Mouse (Mus musculus) CH12.LX (cell line): ENCODE results near the gene Morn5. TPM values are rescaled to one million over a fixed set of nuclear protein-coding genes. Genes with fewer than 3 reads are reported as not detected.

Source experiments
- DNase-seq: peaks from one replicate; pipeline ENCODE4 v3.0.0-alpha.2; 2013; ENCODE audit errors: extremely low read depth
- H3K27ac ChIP-seq: 2 replicates; pipeline ENCODE4 v1.5.1; 2012; ENCODE audit warnings: low read depth, mild to moderate bottlenecking, control low read depth, moderate library complexity; ENCODE audit not compliant: insufficient read depth
- H3K27me3 ChIP-seq: replicated peaks from 2 replicates; pipeline ENCODE3; 2012; ENCODE audit warnings: inconsistent platforms
- H3K36me3 ChIP-seq, 2 experiments: replicated peaks in 1 of 2; 2 replicates each; pipeline versions ENCODE3 to v1.6.1; 2012; ENCODE audit warnings: inconsistent platforms in 1 of 2, low read length in 1 of 2, mild to moderate bottlenecking in 1 of 2, mixed read lengths in 1 of 2, moderate library complexity in 1 of 2; ENCODE audit not compliant: control insufficient read depth in 1 of 2, insufficient read depth in 1 of 2
- H3K4me1 ChIP-seq, 2 experiments: 2 replicates each; pipeline ENCODE4 v1.6.1; 2012; ENCODE audit warnings: inconsistent platforms in 1 of 2, moderate library complexity in 1 of 2; ENCODE audit not compliant: insufficient read depth in 2 of 2, control insufficient read depth in 1 of 2
- H3K4me2 ChIP-seq: 2 replicates; pipeline ENCODE4 v1.6.1; 2012; ENCODE audit warnings: low read depth, mild to moderate bottlenecking, control low read depth; ENCODE audit not compliant: poor library complexity, insufficient read depth, severe bottlenecking
- H3K4me3 ChIP-seq, 3 experiments: fragments of 150-350 bp in 1 of 3; sonication (generic) in 1 of 3; replicated peaks in 1 of 3; 2 replicates each; pipeline versions ENCODE3 to v1.5.1; 2011 to 2012; ENCODE audit warnings: low read depth in 2 of 3, low read length in 2 of 3, mild to moderate bottlenecking in 2 of 3, moderate library complexity in 2 of 3, control low read depth in 1 of 3, improper control_type of control experiment in 1 of 3, inconsistent platforms in 1 of 3, mixed read lengths in 1 of 3; ENCODE audit not compliant: poor library complexity in 1 of 3
- H3K79me2 ChIP-seq: replicated peaks from 2 replicates; pipeline ENCODE4 v1.6.1; 2012; ENCODE audit warnings: mild to moderate bottlenecking, moderate library complexity; ENCODE audit not compliant: control insufficient read depth, poor library complexity, insufficient read depth, severe bottlenecking; ENCODE audit errors: extremely low read depth
- H3K9ac ChIP-seq: 2 replicates; pipeline ENCODE4 v1.6.1; 2012; ENCODE audit warnings: low read depth, mild to moderate bottlenecking, control low read depth, moderate library complexity; ENCODE audit not compliant: insufficient read depth
- H3K9me3 ChIP-seq: replicated peaks from 2 replicates; pipeline ENCODE3; 2012; ENCODE audit warnings: low read length, inconsistent platforms, mixed read lengths
- BHLHE40 ChIP-seq: IDR thresholded peaks from 2 replicates; pipeline ENCODE4 v1.6.1; 2011; ENCODE audit warnings: mild to moderate bottlenecking, low read depth, low read length, improper control_type of control experiment
- CHD2 ChIP-seq: IDR thresholded peaks from 2 replicates; pipeline ENCODE4 v1.6.1; 2011; ENCODE audit warnings: low read length, improper control_type of control experiment
- CTCF ChIP-seq, 2 experiments: IDR thresholded peaks in 1 of 2; conservative IDR thresholded peaks in 1 of 2; 2 replicates each; pipeline ENCODE4 v1.5.1; 2011 to 2012; ENCODE audit warnings: low read depth in 2 of 2, low read length in 2 of 2, improper control_type of control experiment in 1 of 2, inconsistent platforms in 1 of 2, mild to moderate bottlenecking in 1 of 2, moderate library complexity in 1 of 2
- E2F4 ChIP-seq: IDR thresholded peaks from 2 replicates; pipeline ENCODE4 v1.6.1; 2011; ENCODE audit warnings: low read depth, low read length, improper control_type of control experiment; ENCODE audit not compliant: insufficient replicate concordance
- EP300 ChIP-seq: IDR thresholded peaks from 2 replicates; pipeline ENCODE4 v1.6.1; 2011; ENCODE audit warnings: low read length, improper control_type of control experiment
- ETS1 ChIP-seq: conservative IDR thresholded peaks from 2 replicates; pipeline ENCODE4 v1.6.1; 2012; ENCODE audit warnings: low read depth, mild to moderate bottlenecking, inconsistent platforms, low read length, improper control_type of control experiment, moderate library complexity
- HCFC1 ChIP-seq: IDR thresholded peaks from 2 replicates; pipeline ENCODE4 v1.6.1; 2012; ENCODE audit warnings: low read depth, mild to moderate bottlenecking, inconsistent platforms, low read length, improper control_type of control experiment
- KAT2A ChIP-seq: IDR thresholded peaks from 2 replicates; pipeline ENCODE4 v1.6.1; 2012; ENCODE audit warnings: low read length, improper control_type of control experiment, inconsistent platforms; ENCODE audit not compliant: insufficient replicate concordance
- MAX ChIP-seq: IDR thresholded peaks from 2 replicates; pipeline ENCODE4 v1.6.1; 2011; ENCODE audit warnings: low read length, improper control_type of control experiment
- NRF1 ChIP-seq: IDR thresholded peaks from 2 replicates; pipeline ENCODE4 v1.6.1; 2014; ENCODE audit warnings: low read depth, mild to moderate bottlenecking, inconsistent platforms, low read length, improper control_type of control experiment, moderate library complexity
- PAX5 ChIP-seq: IDR thresholded peaks from 2 replicates; pipeline ENCODE4 v1.6.1; 2012; ENCODE audit warnings: low read length, inconsistent platforms, mixed read lengths
- POLR2A ChIP-seq: IDR thresholded peaks from 2 replicates; pipeline ENCODE4 v1.6.1; 2011; ENCODE audit warnings: low read depth, mild to moderate bottlenecking, improper control_type of control experiment, low read length
- POLR2AphosphoS2 ChIP-seq: IDR thresholded peaks from 2 replicates; pipeline ENCODE4 v1.6.1; 2011; ENCODE audit warnings: low read depth, low read length, improper control_type of control experiment
- RCOR1 ChIP-seq: conservative IDR thresholded peaks from 2 replicates; pipeline ENCODE4 v1.6.1; 2012; ENCODE audit warnings: low read depth, mild to moderate bottlenecking, inconsistent platforms, low read length, improper control_type of control experiment
- TCF12 ChIP-seq: IDR thresholded peaks from 2 replicates; pipeline ENCODE4 v1.6.1; 2014; ENCODE audit warnings: low read depth, mild to moderate bottlenecking, inconsistent platforms, low read length, improper control_type of control experiment
- ZC3H11A ChIP-seq: IDR thresholded peaks from 2 replicates; pipeline ENCODE4 v1.6.1; 2012; ENCODE audit warnings: low read depth, mild to moderate bottlenecking, inconsistent platforms, low read length, improper control_type of control experiment
- ZMIZ1 ChIP-seq: IDR thresholded peaks from 2 replicates; pipeline ENCODE4 v1.6.1; 2012; ENCODE audit warnings: low read depth, mild to moderate bottlenecking, inconsistent platforms, low read length, improper control_type of control experiment
- dilution Hi-C: fragments of 300-500 bp; cut with MboI; formaldehyde crosslinking; loops from 2 replicates; pipeline ENCODE4 v1.14.3; 2020; ENCODE audit warnings: low sequenced_read_pairs; ENCODE audit not compliant: extremely low pct_unique_long_range_greater_than_20kb, extremely low pct_ligation_motif_present
- in situ Hi-C: fragments of 300-500 bp; cut with MboI; formaldehyde crosslinking; loops from 3 replicates; pipeline ENCODE4 v1.14.3; 2019; ENCODE audit warnings: low sequenced_read_pairs, low pct_ligation_motif_present, low pct_unique_long_range_greater_than_20kb, mixed read lengths
- polyA plus RNA-seq: library from polyadenylated mRNA; unstranded; fragments of >175 nt; gene quantifications from 2 replicates; pipeline ENCODE4 v1.2.1, GENCODE M21; 2012; ENCODE audit warnings: low read depth; ENCODE audit not compliant: insufficient read length
- total RNA-seq, 2 experiments: library from RNA; depleted of rRNA; stranded (reverse); fragments of 300-350 nt in 1 of 2; fragments of >200 nt in 1 of 2; gene quantifications; 2 replicates each; pipeline ENCODE4 v1.2.3; 2012 to 2014

Morn5 gene
- total and polyA plus RNA-seq, 3 experiments, result 0.38 TPM; not detected in 2

DNA sequence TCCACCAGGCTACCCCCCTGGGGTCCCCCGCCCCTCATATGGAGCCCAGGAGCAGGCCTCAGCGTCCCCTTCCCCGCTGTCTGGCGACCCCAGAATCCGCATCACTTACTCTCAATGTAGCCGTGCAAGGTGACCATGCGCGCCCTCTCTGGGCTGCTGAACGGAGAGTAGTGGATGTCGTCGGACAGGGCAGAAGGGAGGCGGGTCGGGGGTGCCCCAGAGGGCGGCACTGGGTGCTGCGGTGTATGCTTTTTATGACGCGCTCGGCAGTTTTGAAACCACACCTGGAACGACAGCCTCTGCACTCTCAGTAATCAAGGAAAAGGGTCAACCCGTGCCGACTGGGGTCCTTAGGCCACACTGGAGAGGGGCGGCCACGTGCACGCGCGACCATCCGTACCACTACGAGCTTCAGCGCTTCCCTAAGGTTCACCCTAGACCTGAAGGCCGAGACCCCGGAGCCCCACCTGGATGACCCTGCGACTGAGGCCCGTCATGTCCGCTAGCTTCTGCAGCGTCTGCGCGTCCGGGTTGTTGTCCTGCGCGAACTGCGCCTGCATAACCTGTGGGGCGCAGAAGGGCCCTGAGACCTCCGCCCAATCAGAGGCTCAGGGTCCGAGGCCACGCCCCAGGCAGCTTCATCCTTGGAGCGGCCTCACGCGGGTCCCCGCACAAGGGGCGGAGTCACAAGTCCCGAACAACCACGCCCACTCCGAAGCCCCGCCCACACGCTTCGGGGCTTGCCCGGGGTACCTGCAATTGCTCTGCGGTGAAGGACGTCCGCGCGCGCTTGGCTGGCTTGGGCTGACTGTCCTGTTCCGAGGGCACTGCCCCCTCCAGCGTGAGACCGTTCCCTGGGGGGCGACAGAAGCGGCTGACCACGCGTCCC is 41.8 kb downstream of the Morn5 start:
- H3K9me3 ChIP-seq, result no peaks in the 10 kb centered on the region
- no peak overlapping the region for H3K9ac ChIP-seq
- no peak for TF ChIP-seq ZC3H11A
- TF ChIP-seq HCFC1, result no peak
- TF ChIP-seq E2F4, result no peak
- no peak for TF ChIP-seq ZMIZ1
- peak; percentile 73 for TF ChIP-seq NRF1
- TF ChIP-seq MAX, result no peak
- TF ChIP-seq TCF12, result no peak
- no peak for TF ChIP-seq KAT2A
- TF ChIP-seq PAX5, result no peak
- TF ChIP-seq ETS1, result no peak
- peak; percentile 35; the same call in 1 of the 2 replicates for TF ChIP-seq POLR2A
- TF ChIP-seq BHLHE40, result 0 out of 2 replicates have a peak, but pooled peaks have one; percentile 33
- no peak for TF ChIP-seq CTCF (conservative IDR thresholded peaks at IDR 0.05 in 1 of 2, IDR thresholded peaks at IDR 0.05 in 1 of 2; ENCODE audit: low read depth in 2 of 2, low read length in 2 of 2)
- no peak for TF ChIP-seq RCOR1
- DNase-seq, result peak; percentile 64
- peaks cover 0 to 14% of the 10 kb centered on the region in 2 experiments; a peak in 2 of 4 replicates for H3K4me1 ChIP-seq
- no peaks in the 10 kb centered on the region for H3K79me2 ChIP-seq
- in situ Hi-C loops (no loop called here), dilution Hi-C loops (no loop called here)
- H3K4me2 ChIP-seq, result peak overlapping the region; percentile 96
- no peaks in the 10 kb centered on the region for H3K36me3 ChIP-seq
- no peak overlapping the region for H3K27ac ChIP-seq
- H3K4me3 ChIP-seq, result peak overlapping the region; percentile 20 to 49 (median 46)
- peaks cover 84% of the 10 kb centered on the region for H3K27me3 ChIP-seq

DNA sequence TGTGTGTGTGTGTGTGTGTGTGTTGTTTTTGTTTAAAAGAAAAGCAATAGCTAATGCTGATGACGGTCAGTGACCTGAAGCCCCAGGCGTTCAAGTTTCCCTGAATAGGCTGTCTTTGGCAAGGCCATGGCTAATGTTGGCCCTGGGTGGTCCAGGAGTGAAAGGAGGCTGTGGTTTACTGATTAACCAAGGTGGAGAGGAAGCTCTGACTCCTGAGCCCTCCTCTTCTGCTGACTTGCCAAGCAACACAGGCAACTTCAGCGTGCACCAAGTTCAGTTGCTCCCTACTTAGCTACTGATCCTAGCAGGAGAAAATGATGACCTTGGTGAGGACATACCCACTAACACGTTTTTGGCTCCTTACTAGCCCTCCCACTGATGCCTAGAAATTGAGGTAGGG is 43.5 kb downstream of the Morn5 start:
- Histone ChIP-seq H3K9me3 (no peaks in the 10 kb centered on the region), H3K27me3 (peaks cover 84% of the 10 kb centered on the region), H3K79me2 (no peaks in the 10 kb centered on the region), H3K4me3 (no peak overlapping the region), H3K36me3 (no peaks in the 10 kb centered on the region), H3K9ac (no peak overlapping the region), H3K27ac (no peak overlapping the region), H3K4me1 (peaks cover 0 to 14% of the 10 kb centered on the region in 2 experiments; a peak in 2 of 4 replicates), H3K4me2 (no peak overlapping the region)
- TF ChIP-seq NRF1, result no peak
- TF ChIP-seq POLR2AphosphoS2, result no peak
- no peak for TF ChIP-seq EP300
- TF ChIP-seq CHD2, result no peak
- no peak for TF ChIP-seq ZC3H11A
- dilution Hi-C loops (no loop called here), in situ Hi-C loops (no loop called here)
- DNase-seq, result no peak
